Mouse (Mus musculus) ovary, postnatal 36 days (tissue): ENCODE measurements around the gene Nanp.

Source experiments
- DNase-seq: peaks from one replicate; pipeline ENCODE4 v3.0.0; 2022; ENCODE audit warnings: low spot score, mixed read lengths

Nanp gene

DNA sequence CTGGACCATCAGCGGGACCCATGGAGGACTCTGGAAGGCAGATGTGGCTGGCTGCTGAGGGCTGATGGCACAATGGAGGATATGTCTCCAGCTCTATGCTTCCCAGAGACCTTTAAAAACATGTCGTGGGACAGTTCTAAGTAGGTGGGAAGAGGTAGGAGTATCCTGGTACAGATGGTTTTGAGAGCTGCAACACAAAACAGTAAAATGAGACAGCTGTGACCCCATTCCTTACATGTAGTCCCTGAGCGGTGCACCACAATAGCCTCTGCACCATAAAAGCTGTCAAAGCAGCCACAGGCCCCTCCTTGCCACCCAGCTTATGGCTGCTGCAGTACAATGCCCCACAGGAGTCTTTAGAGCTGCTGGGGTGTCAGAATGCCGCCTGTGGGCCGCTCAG lies 41.6 kb downstream of the Nanp start:
- DNase-seq = no peak

DNA sequence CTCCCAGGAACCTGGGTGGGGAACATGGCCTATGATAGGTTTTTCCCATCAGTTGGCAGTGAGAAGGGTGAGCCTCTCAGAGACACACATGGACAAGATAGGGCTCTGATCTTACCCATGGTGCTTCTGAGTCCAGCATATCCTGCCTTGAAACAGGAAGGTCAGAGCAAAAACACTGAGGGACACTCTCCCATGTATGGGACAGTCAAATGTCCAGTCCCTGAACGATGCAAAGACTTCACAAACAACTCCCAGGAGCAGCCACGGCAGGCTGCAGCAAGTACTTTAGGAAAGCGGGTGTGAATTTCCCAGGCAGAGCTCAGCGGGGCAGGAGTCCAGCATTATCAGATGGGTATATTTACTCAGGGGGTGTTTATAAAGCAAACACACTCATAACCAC lies 43.9 kb downstream of the Nanp start:
- no peak for DNase-seq

DNA sequence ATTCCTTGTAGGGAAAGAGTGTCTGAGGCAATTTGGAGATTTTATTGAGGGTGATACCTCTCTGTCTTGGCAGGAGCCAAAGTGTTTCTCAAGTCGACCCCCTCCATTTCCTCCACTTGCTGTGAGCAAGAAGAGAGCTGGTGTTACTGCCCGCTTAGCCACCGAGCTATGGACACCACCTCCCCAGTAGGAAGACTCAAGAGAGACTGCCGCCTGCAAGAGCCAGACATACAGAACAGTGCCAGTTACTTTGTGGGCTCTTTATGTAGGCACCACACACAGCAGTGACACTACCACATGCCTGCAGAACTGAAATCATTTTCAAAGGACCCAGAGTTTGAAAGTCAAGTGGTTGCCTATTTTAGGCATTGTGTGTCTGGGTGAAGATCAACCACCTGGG lies 48.1 kb downstream of the Nanp start:
- no peak for DNase-seq

DNA sequence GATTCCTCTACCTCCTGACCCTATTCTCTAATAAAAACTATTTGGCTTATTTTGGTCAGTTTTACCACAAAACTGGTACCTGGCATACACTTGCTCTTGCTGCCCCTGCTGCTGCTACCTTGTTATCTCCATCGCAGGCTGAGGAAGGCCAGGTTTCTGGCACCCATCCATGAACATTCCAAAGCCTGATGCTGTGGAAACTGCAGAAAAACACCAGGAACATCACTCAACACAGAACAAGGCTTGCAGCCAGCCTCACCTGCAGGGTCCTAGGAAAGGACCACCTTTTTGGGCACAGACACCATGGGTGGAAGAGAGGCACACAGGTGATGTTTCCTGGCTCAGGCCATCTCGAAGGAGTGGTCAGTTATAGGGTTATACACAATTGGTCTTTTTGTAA lies 48.7 kb downstream of the Nanp start:
- no peak for DNase-seq

DNA sequence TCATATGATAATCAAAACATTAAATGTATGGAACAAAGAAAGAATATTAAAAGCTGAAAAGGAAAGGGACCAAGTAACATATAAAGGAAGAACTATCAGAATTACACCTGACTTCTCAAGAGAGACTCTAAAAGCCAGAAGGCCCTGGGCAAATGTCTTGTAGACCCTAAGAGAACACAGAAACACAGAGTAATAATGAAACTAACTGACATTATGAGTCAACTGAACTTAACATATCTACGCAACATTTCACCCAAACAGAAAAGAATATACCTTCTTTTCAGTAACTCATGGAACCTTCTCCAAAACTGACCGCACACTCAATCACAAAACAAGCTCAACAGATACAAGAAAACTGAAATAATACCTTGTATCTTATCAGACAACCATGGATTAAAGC lies 53.8 kb downstream of the Nanp start:
- DNase-seq = no peak

DNA sequence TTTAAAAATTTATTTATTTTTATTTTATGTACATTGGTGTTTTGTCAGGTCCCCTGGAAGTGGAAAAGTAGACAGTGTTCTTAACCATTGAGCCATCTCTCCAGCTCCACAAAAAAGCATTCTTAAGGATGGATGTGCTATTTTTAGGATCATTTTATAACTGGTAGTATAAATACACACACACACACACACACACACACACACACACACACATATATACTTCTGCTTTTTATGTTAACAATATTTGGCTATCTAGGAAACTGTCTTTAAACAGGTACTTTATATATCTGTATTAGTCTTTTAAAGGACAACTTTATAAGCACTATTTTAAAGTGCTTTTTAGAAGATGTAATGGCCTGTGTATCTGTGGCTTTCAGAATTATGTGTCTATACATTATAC lies 57.1 kb downstream of the Nanp start:
- DNase-seq = no peak

DNA sequence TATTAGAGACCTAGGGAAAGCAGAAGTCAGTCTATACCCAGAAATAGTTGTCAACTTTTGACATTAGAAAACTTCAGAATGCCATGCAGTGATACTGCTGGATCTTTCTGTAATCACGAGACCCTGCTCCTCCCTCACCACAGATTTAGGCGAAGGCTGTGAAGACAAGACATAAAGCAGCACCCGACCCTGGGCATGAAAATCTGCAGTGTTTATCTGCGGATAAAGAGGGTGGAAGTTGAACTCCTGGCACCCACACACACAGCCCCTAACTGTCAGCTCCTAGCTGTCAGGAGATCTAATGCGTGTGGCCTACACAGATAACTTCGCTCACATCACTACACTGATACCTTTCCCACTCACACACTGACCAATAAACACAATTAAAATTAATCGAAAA lies 57.7 kb downstream of the Nanp start:
- no peak for DNase-seq

DNA sequence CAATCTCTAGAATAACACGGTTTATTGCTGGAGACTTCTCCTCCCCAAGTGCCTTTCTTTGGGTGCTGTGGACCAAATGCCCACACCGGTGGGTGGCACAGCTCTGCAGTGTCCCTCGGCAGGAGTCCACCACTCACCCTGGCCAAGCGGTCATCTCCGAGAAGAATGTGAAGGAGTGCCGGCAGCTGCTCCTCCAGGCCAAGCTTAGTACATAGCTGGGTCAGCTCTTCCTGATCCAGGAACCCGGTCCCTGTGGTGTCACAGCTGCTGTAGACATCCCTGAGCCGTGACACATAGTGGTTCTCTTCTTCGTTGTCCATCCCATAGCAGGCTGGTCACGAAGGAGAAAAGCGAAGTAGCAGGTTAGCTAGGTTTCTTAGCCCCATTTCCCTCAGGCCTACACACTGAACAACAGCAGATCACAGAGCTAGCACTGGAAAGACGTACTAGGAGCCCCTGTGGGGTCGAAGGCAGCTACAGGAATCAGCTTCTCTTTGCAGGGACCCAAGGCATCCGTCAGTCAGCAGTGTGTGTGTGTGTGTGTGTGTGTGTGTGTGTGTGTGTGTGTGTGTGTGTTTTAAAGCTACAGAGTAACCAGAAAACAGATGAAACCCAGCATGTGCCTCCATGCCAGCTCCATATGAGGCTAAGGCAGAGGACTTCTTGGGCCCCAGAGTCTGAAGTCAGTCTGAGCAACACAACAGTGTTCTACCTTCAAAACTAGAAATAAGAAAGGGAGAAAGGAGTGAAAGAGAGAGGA lies 59.2 kb downstream of the Nanp start:
- DNase-seq = no peak
